Mouse (Mus musculus): ENCODE results near the gene Sgsm1. TPM values are rescaled to one million over a fixed set of nuclear protein-coding genes. Genes with fewer than 3 reads are reported as not detected.
"Not testable (repeated sequence)": the region's sequence is repeated elsewhere in the genome, so short reads cannot be mapped to it uniquely, and the experiment has no call there.

The Sgsm1 gene
- total RNA-seq (2021): 100 to 1,000 TPM; 157 to 158 TPM
- long read RNA-seq, experiment 1, full-length matches to known transcripts: 51 of 124 reads
- long read RNA-seq, experiment 1, partial matches to known transcripts: 60 of 124 reads
- long read RNA-seq, experiment 1, other reads (novel, unspliced or antisense): 13 of 124 reads
- long read RNA-seq, experiment 2, full-length matches to known transcripts: 19 of 61 reads
- long read RNA-seq, experiment 2, partial matches to known transcripts: 31 of 61 reads
- long read RNA-seq, experiment 2, other reads (novel, unspliced or antisense): 11 of 61 reads

GRCm38 (mm10) chr5:113310377-113311003 is at the start of gene Sgsm1:
Sgsm1 (minus strand) TSS chr5:113310786.
- DNase-seq (ENCODE audit: low spot score in 2 of 2): peak; percentile 83 to 85

DNA sequence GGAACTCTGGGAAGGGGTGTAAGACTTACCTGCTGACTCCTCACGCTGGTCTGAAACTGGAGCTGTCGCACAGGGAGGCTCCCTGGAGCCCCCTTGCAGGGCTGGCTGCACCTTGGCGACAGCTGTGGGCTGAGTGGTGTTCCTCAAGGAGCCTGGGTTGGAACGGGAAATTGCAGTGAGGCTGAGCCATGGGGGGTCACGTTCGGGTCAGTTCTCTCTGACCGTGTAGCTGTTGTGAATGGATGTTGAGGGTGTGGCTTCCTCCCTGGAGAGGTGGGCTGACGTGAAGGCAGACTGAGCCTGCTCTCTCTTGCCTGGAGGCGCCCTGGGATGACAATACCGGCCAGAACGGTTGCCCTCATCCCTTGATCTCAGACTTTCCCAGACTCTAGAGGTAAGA is 48.2 kb upstream of the Sgsm1 start:
- DNase-seq (ENCODE audit: low spot score in 2 of 2): no peak

DNA sequence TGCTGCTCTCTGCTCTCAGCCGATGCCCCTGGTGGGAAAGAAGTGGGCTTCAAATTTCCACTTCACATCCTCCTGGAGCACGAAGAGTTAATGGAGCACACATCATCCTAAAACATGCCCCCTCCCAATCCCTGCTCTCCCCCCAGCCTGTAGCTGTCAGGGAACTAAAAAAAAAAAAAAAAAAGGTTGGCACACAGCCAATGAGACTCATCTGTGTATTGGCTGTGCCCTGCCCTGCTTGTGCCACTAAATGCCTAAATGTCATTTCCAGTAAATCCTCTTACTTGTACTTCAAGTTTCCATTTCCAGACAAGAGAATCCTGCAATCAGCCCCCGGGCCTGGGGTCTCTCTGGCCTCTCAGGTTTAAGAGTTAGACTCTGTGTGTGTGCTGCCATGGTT is 47.1 kb upstream of the Sgsm1 start:
- DNase-seq (ENCODE audit: low spot score in 2 of 2): no peak

- DNase-seq (ENCODE audit: low spot score in 2 of 2): no peak
Observed at GRCm38 (mm10) chr5:113357186-113357585, 46.6 kb upstream of the Sgsm1 start, which contains the start of gene Aym1. Aym1 (plus strand) TSS chr5:113357294.

DNA sequence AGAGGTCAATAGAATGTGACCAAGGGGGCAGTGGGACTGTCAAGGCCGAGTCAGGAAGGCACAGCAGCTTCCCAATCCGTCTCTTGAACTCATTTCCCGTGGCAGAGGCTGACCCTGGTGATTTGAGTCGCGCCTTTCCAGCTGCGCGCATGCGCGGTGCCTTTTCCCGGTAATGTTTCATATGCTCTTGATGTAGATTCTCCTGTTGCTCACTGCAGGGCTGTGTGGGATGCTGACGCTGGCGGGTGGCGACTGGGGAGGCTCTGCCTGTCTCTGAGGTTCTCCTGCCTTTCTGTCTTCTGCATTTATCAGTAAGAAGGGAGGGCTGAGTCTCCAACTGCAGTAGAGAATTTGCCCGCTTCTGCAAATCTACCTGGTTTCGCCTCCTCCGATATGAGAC is 43.7 kb upstream of the Sgsm1 start:
- peak; percentile 71 to 75 for DNase-seq (ENCODE audit: low spot score in 2 of 2)

- no peak for DNase-seq (ENCODE audit: low spot score in 2 of 2)
Observed at GRCm38 (mm10) chr5:113352636-113353035, 42.0 kb upstream of the Sgsm1 start.

GRCm38 (mm10) chr5:113351768-113352167 is 41.2 kb upstream of the Sgsm1 start:
- no peak for DNase-seq (ENCODE audit: low spot score in 2 of 2)

GRCm38 (mm10) chr5:113349810-113350209 is 39.2 kb upstream of the Sgsm1 start:
- DNase-seq (ENCODE audit: low spot score in 2 of 2): no peak

GRCm38 (mm10) chr5:113349226-113349625 is 38.6 kb upstream of the Sgsm1 start:
- no peak for DNase-seq (ENCODE audit: low spot score in 2 of 2)

DNA sequence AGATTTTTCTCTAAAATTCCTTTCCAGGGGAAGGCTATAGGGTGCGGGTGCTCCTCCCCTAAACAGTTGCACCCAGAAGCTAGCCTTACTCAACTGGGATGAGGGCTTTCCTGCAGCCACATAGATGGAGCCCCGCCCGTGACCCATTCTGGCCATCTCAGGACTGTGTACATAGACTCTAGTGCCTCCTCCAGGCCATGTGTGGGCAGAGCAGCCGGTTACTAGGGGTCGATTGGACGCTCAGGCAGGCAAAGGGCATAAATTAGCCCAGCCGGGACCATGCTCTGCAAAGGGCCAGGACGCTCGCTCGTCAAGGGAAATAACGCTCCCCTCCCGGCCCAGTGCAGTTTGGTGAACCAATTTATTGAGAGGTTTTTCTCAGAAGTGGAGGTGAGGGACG is 38.0 kb upstream of the Sgsm1 start:
- peak in 1 of 2 experiments; percentile 22 for DNase-seq (ENCODE audit: low spot score in 2 of 2)

DNA sequence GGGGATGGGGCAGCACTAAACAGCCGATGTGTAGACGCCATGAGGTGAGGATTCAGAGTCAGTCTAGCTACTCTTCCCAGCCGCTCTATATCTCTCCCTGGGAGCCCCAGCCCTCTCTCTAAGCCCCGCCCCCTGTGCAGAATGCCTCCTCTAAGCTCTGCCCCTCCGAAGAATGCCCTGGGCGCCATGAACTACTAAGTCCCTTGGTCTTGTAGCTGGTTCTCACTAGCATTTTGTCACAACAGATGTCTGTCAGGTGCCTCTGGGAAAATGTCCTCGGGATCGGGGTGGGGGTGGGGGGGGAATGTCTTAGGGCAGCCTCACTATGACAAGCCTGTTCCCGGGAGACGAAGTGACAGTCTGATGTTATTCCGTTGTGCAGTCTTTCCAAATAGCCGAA is 37.0 kb upstream of the Sgsm1 start:
- DNase-seq (ENCODE audit: low spot score in 2 of 2): no peak

DNA sequence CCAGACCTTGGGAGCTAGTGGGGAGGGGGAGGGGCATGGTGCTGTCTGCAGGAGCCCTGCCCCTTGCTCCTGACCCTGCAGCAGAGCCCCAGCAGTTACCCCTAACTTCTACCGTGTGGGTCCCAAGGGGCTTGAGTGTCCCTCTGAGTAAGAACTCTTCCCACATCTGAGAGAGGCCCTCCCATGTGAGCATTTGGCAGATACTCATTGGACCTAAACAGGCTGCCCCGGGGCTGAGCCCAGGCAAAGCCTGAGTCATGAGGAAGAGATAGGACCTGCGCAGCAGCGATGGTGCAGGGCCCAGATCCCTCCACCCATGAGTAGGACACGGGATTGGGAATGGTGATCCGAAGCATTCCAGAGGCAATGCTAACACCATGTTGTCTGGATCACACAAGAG is 36.1 kb upstream of the Sgsm1 start:
- DNase-seq (ENCODE audit: low spot score in 2 of 2): not testable (repeated sequence)

DNA sequence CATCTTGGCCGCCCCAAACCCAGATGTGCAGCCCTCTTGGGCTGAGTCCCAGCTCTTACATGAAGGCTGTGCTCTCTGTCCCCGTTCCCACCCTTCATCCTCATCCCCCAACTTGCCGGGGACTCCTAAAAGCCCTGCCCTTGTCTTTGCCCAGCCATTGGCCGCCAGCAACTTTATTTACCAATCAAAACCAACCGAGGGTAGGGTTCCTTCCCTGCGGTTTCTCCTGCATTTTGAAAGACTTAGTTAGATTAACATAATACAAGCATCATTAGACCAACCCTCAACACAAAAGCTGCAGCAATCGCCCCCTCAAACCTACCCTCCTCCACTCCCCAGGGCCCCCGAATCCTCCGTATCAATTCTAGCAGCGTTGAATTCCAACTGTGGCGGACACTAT is 35.2 kb upstream of the Sgsm1 start:
- DNase-seq (ENCODE audit: low spot score in 2 of 2): no peak

- DNase-seq (ENCODE audit: low spot score in 2 of 2): peak; percentile 48 to 73
Observed at GRCm38 (mm10) chr5:113344635-113345386, 34.2 kb upstream of the Sgsm1 start.

GRCm38 (mm10) chr5:113336281-113336680 is 25.7 kb upstream of the Sgsm1 start:
- DNase-seq (ENCODE audit: low spot score in 2 of 2): no peak

- DNase-seq (ENCODE audit: low spot score in 2 of 2): no peak
Observed at GRCm38 (mm10) chr5:113335732-113336131, 25.1 kb upstream of the Sgsm1 start.

- DNase-seq (ENCODE audit: low spot score in 2 of 2): no peak
Observed at GRCm38 (mm10) chr5:113334621-113335530, 24.3 kb upstream of the Sgsm1 start.

GRCm38 (mm10) chr5:113332899-113333298 is 22.3 kb upstream of the Sgsm1 start:
- DNase-seq (ENCODE audit: low spot score in 2 of 2): no peak

DNA sequence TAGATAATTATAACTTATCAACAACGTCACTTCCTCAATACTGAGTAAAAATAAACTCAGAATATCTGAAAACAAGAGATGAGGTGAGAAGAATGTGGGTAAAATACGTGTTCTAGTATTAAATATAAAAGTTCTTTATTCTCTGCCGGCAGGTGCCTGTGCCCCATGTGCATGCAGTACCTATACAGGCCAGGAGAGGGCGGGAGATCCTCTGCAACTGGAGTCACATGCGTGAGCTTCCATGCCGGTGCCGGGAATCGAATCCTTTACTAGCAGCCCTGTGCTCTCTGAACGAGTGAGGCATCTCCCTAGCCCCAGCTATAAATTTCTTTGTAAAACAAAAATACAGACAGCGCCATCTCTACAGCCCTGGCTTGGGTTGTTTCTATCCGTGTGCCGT is 21.7 kb upstream of the Sgsm1 start:
- no peak for DNase-seq (ENCODE audit: low spot score in 2 of 2)

DNA sequence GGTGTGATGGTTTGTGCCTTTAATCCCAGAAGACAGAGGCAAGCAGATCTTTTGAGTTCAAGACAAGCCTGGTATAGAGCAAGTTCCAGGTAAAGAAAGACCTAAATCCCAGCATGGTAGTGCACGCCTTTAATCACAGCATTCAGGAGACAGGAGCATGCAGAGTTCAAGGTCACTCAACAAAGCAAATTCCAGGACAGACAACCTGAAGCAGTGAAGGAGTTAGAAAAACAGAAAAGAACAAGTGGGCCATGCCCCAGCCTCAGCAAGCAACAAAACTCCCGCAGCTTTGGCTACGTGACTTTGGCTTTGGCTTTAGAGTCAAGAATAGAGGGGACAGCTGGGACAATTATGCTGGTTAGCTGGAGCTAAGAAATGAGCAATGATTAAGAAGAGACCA is 19.6 kb upstream of the Sgsm1 start:
- DNase-seq (ENCODE audit: low spot score in 2 of 2): no peak

DNA sequence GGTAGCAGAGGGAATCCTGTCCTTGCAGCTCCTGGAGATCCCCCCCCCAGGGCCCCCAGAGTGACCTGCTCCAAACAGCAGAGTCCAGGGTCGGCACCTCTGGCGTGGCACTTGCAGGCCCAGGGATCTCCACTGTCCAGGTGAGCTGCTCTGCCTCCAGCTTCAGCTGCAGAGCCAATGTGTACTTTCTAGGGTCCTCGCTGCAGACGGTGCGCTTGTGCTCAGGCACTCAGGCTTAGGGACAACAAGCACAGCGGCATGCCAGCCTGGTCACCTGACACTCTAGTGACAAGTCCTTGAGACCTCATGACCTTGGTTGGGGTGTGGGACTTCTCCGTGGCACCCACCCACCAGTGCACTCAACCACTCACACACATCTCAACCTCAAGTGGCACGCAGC is 18.9 kb upstream of the Sgsm1 start:
- DNase-seq (ENCODE audit: low spot score in 2 of 2): no peak
